In the genomic region with DNA sequence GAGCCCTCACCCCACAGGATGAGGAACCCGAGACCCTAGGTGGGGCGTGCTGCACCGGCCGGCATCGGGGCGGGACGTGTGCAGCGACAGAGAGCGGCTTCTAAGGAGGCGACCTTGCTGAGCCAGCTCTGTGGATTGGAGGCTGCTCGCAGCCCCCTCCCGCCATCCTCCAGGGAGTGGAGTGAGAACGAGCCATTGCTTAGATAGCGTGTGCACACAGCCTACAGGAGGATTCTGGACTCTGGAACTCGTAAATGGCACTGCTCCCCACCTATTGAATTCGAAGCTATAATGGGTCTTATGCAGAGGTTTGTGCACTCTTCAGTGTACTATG, we compare ENCODE assay signal across 8 mouse cellular contexts. TPM values are rescaled to one million over a fixed set of nuclear protein-coding genes. Genes with fewer than 3 reads are reported as not detected.
DNase-seq lines count a peak whose midpoint lies in the region; ATAC-seq and TF ChIP-seq lines count a peak whose summit lies in the region.

A gene (minus strand): TSS at position 205 of the 334 bp plus-strand sequence.

- H3K4me2 ChIP-seq in forebrain, embryonic 15.5 days (replicated peaks), result peak within 1 kb of the TSS; percentile 67
- peak within 1 kb of the TSS; percentile 67 for H3K4me2 ChIP-seq in stomach, embryonic 14.5 days (replicated peaks; ENCODE audit: low read depth, low read length)

- no peaks in the 10 kb centered on the region for H3K9me3 ChIP-seq in ES-E14 (ENCODE audit: control insufficient read depth, insufficient read depth, low read depth, low read length)
- H3K9me3 ChIP-seq in forebrain, embryonic 15.5 days, result no peaks in the 10 kb centered on the region
- no peaks in the 10 kb centered on the region for H3K9me3 ChIP-seq in limb, embryonic 10.5 days (replicated peaks)
- H3K9me3 ChIP-seq in stomach, embryonic 14.5 days (ENCODE audit: control insufficient read depth, low read depth, low read length), result no peaks in the 10 kb centered on the region

- H3K4me3 ChIP-seq in ES-E14 (ENCODE audit: insufficient read depth in 1 of 2, low read depth in 1 of 2, low read length in 2 of 2, poor library complexity in 1 of 2, severe bottlenecking in 1 of 2), result peak within 1 kb of the TSS; percentile 77
- peak within 1 kb of the TSS; percentile 86 for H3K4me3 ChIP-seq in forebrain, embryonic 15.5 days
- H3K4me3 ChIP-seq in limb, embryonic 10.5 days, result peak within 1 kb of the TSS; percentile 76
- H3K4me3 ChIP-seq in stomach, embryonic 14.5 days (ENCODE audit: low read depth, low read length), result peak within 1 kb of the TSS; percentile 82

- no peaks in the 10 kb centered on the region for H3K36me3 ChIP-seq in ES-E14 (ENCODE audit: control insufficient read depth, insufficient read depth, low read length, poor library complexity, severe bottlenecking)
- H3K36me3 ChIP-seq in forebrain, embryonic 15.5 days, result no peaks in the 10 kb centered on the region
- peaks cover 22% of the 10 kb centered on the region for H3K36me3 ChIP-seq in limb, embryonic 10.5 days
- peaks cover 7% of the 10 kb centered on the region; the same call in 1 of the 2 replicates for H3K36me3 ChIP-seq in stomach, embryonic 14.5 days (ENCODE audit: control insufficient read depth, insufficient read depth, low read length)

- peak within 1 kb of the TSS; percentile 76 for H3K9ac ChIP-seq in ES-E14 (ENCODE audit: insufficient read depth, low read depth, low read length, poor library complexity, severe bottlenecking)
- H3K9ac ChIP-seq in forebrain, embryonic 15.5 days (replicated peaks), result peak within 1 kb of the TSS; percentile 92
- peak within 1 kb of the TSS; percentile 66 for H3K9ac ChIP-seq in stomach, embryonic 14.5 days (replicated peaks; ENCODE audit: low read depth, low read length)

- no peak for DNase-seq in heart, adult 8-10 months (ENCODE audit: low spot score)
- no peak for DNase-seq in heart, postnatal 14 days
- DNase-seq in ES-E14 (ENCODE audit: low read depth, low spot score), result no peak
- DNase-seq in limb, embryonic 10.5 days (ENCODE audit: low spot score), result no peak
- DNase-seq in spleen, postnatal 14 days (ENCODE audit: low spot score in 2 of 2), result no peak
- no peak for DNase-seq in thymus, adult 18-20 months

- peaks cover 2 to 17% of the 10 kb centered on the region in 2 experiments; a peak in 3 of 4 replicates for H3K4me1 ChIP-seq in ES-E14 (ENCODE audit: control insufficient read depth in 2 of 2, insufficient read depth in 2 of 2, low read length in 2 of 2, poor library complexity in 1 of 2)
- H3K4me1 ChIP-seq in forebrain, embryonic 15.5 days, result peaks cover 17% of the 10 kb centered on the region
- H3K4me1 ChIP-seq in limb, embryonic 10.5 days, result peaks cover 34% of the 10 kb centered on the region
- 0 out of 2 replicates have a peak, but pooled peaks cover 7% of the 10 kb centered on the region for H3K4me1 ChIP-seq in stomach, embryonic 14.5 days (ENCODE audit: control insufficient read depth, insufficient read depth, low read length)

- in situ Hi-C loops in ES-E14 (cut with MboI; ENCODE audit: low sequenced_read_pairs in 2 of 2, unreplicated experiment in 2 of 2), result no loop called here

- no peaks in the 10 kb centered on the region for H3K27me3 ChIP-seq in forebrain, embryonic 15.5 days
- H3K27me3 ChIP-seq in limb, embryonic 10.5 days (ENCODE audit: low read depth, poor library complexity, severe bottlenecking), result no peaks in the 10 kb centered on the region
- H3K27me3 ChIP-seq in stomach, embryonic 14.5 days (ENCODE audit: control insufficient read depth, insufficient read depth, low read length), result no peaks in the 10 kb centered on the region

- 0 out of 2 replicates have a peak within 1 kb of the TSS, but pooled peaks have one; percentile 34 for H3K27ac ChIP-seq in ES-E14 (ENCODE audit: insufficient read depth, low read depth, low read length, poor library complexity, severe bottlenecking)
- peak within 1 kb of the TSS; percentile 98 for H3K27ac ChIP-seq in forebrain, embryonic 15.5 days (replicated peaks)
- peak within 1 kb of the TSS; percentile 99 for H3K27ac ChIP-seq in limb, embryonic 10.5 days
- peak within 1 kb of the TSS; percentile 90 for H3K27ac ChIP-seq in stomach, embryonic 14.5 days (ENCODE audit: low read length)

- 2% methylated on average over 16 of the region's 16 CpGs for WGBS in forebrain, embryonic 15.5 days
- WGBS in limb, embryonic 10.5 days, result 2% methylated on average over 16 of the region's 16 CpGs
- 1% methylated on average over 16 of the region's 16 CpGs for WGBS in stomach, embryonic 14.5 days

- ATAC-seq in forebrain, embryonic 15.5 days (replicated peaks), result no peak
- no peak for ATAC-seq in stomach, embryonic 14.5 days (ENCODE audit: insufficient number of reproducible peaks, insufficient read depth, low FRiP score, low read depth)

- intact Hi-C loops in heart, postnatal 14 days (cut with DNase I), result loop anchor here (10.0 kb wide), 1 partner anchor 256 kb away; a partner anchor contains a TSS

TF ChIP-seq in ES-E14, 5 proteins besides CTCF, POLR2A, EP300 and RAD21:
- TF ChIP-seq CHD2 (IDR thresholded peaks at IDR 0.05; ENCODE audit: low read depth, low read length), result no peak
- no peak for TF ChIP-seq ZNF384 (IDR thresholded peaks at IDR 0.05; ENCODE audit: low read depth, low read length)
- no peak for TF ChIP-seq MAFK (IDR thresholded peaks at IDR 0.05; ENCODE audit: insufficient read depth, low read depth, low read length)
- TF ChIP-seq HCFC1 (IDR thresholded peaks at IDR 0.05; ENCODE audit: borderline replicate concordance, insufficient read depth, low read length), result no peak
- TF ChIP-seq ZC3H11A (IDR thresholded peaks at IDR 0.05; ENCODE audit: borderline replicate concordance, low read depth, low read length), result no peak

RNA-seq across cellular contexts. Expression of the gene that starts here (rescaled TPM):
- total RNA-seq in heart, adult 8-10 months (2022), result 10 to 100 TPM in 3 of 4 experiments, 1 to 10 TPM in 1; 8.8 to 12.8 (median 11.6) TPM
- total RNA-seq in heart, postnatal 14 days (2021), result 1 to 10 TPM; 5.4 to 7.9 TPM
- 5.8 and 6.4 TPM in 2 replicates for total RNA-seq in ES-E14 (2012; rRNA removed)
- 35.0 and 36.3 TPM in 2 replicates for polyA plus RNA-seq in forebrain, embryonic 15.5 days (2015; fragmentation: Nextera tagmentation; extraction: Ambion mirVana)
- polyA plus RNA-seq in limb, embryonic 10.5 days (2016; fragmentation: Nextera tagmentation; extraction: Ambion mirVana), result 15.4 and 19.3 TPM in 2 replicates
- 13.0 and 14.9 TPM in 2 replicates for polyA plus RNA-seq in stomach, embryonic 14.5 days (2014; fragmentation: Nextera tagmentation; extraction: Ambion mirVana)

Comparison
In these comparisons a context has a peak if more than half of its experiments do, and no peak if none do; other contexts are left out.
1. H3K27ac ChIP-seq: peak in every context shown above with its lines; median percentile 99 in limb, embryonic 10.5 days; 98 in forebrain, embryonic 15.5 days; 90 in stomach, embryonic 14.5 days; 34 in ES-E14.